Mouse (Mus musculus) heart, postnatal 25 days (tissue): ENCODE data around the gene Umad1. TPM values are rescaled to one million over a fixed set of nuclear protein-coding genes. Genes with fewer than 3 reads are reported as not detected.
"Not testable (repeated sequence)": the region's sequence is repeated elsewhere in the genome, so short reads cannot be mapped to it uniquely, and the experiment has no call there.

ENCODE experiments used
- DNase-seq: peaks from one replicate; pipeline ENCODE4 v3.0.0; 2022; ENCODE audit warnings: low spot score
- intact Hi-C: fragments of 180-260 bp; cut with DNase I; formaldehyde crosslinking; loops from one replicate; pipeline ENCODE4 v1.15.1; 2025
- total RNA-seq, 2 experiments: library from RNA; stranded (reverse); gene quantifications; 2 replicates each; pipeline ENCODE4 v1.2.3; 2021

The Umad1 gene
- total RNA-seq, 2 experiments from 2014 or later = 9.9 to 12.9 TPM

DNA sequence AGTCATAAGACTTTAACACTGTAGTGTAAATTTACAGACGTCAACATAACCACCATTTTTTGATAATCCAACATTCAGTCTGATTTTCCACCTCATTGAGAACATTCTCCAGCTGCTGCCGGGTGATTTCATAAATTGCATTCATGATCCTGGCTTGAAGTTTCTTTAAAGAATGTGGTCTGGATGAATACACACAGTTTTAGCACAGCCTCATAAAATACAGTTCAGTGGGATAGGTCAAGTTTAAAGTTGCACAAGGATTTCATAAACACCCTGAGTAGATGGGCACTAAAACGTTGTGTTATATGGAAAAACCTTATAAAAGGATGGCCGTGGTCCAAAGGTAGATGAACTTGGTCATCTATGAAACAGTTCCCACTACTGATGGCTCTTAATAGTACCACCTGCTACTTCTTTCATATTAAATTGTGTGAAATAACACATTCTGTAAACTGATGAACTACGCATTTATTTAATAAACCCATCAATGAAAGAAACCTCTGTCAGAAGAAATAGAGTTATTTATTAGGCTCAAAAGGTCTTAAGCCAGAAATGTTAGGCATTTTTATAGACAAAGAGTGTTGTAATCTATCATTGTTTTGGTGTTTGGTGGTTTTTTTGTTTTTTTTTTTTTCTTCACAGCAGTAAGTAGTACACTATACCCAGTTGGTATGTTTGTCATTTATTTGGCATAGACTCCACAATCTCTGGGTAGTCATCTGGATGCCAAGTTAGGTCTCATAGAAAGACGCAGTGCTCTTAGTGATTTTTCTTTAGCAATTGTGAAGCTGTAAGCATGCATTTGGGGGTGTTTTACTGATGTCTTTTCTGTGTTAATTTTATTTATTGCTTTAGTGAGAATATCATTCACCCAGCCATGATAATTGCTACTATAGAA, 49.0 kb downstream of the Umad1 start:
- intact Hi-C loops = no loop called here
- DNase-seq = no peak

DNA sequence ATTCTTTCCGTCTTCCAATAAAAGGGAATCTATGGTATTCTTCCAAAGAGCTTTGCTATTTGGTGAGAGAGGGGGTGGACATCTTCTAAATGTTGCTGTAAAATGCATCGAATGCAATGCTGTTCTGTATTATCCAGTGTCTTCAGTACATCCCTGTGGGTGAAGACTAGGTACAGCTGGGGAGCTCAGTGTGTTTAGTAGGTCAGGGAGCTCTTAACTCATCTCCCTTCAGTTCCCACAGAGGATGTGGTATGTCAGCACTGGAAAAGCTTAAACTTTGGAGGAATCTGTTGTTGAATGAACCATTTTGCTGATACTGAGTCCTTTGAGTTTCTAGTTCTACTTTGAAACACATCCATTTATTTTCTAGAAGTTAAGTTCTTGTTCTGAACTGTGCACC, 53.5 kb downstream of the Umad1 start:
- intact Hi-C loops = no loop called here
- no peak for DNase-seq

DNA sequence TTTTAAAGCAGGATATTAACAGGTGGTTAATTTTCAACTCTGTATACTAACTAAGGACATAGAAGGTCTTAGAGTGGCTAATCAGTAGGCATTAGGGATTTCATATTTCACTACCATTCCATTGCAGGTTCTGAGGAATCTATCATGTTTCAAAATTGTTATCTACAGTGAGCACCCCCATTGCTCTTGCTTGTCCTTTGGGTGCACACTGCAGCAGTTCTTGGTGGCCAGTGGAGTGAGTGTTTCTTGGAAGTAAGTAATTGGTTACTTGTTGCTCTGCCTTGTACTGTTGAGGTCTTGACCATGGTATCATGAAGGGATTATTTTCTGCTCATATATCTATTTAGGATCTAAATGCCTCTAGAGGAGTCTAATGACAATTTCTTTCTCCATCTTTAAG, 57.1 kb downstream of the Umad1 start:
- DNase-seq = no peak
- intact Hi-C loops = no loop called here

DNA sequence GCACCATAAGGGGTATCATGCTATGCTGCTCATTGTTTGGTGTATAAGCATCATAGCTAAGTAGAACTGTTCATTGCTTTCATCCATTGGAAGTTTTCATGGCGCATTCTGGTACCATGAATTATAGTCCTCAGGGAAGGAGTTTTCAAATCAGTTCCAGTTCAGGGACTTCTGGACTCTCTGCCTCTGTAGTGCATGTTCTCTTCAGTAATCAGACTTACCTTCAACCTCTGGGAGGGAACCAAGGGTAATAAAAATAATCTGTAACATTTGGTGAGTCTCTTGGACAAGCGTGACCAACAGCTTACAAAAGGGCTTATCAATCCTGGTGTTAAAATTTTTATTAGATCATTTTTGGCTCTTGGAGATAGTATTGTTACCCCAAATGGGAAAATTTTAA, 60.5 kb downstream of the Umad1 start:
- intact Hi-C loops = no loop called here
- no peak for DNase-seq

DNA sequence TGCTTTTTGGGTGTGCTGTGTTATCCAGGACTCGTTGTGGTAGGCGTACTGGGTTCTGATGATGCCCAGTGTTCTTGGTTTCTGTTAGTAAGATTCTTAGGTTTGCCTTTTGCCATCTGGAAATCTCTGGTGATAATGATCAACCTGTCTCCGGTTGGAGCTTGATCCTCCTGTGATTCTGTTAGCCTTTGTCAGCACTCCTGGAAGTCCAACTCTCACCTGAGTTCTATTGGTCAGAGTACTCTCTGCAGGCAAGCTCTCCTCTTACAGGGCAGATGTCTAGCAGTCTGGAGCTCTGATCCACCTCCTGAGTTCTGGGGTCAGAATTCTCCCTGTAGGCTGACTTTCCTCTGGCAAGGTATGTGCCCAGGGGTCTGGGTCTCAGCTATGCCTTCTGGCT, 72.4 kb downstream of the Umad1 start:
- DNase-seq, intact Hi-C loops: not testable (repeated sequence)

DNA sequence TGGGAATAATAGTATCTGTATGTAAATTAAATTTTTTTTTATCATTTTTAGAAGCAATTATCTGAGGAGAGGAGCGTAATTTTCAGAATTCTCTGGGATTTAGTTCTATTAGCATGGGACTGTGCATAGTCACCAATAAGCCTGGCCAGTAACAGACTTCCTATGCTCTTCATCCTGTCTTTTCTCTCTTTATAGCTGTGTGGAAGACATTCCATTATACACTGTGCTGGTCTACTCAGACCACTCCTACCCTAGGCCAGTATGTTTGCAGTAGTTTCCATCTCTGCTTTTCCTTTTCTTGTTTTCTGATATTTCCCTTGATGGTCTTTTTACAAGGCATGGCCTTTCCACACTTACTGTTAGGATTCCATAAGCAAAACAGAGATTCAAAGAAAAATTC, 74.3 kb downstream of the Umad1 start:
- DNase-seq = no peak
- intact Hi-C loops = no loop called here

DNA sequence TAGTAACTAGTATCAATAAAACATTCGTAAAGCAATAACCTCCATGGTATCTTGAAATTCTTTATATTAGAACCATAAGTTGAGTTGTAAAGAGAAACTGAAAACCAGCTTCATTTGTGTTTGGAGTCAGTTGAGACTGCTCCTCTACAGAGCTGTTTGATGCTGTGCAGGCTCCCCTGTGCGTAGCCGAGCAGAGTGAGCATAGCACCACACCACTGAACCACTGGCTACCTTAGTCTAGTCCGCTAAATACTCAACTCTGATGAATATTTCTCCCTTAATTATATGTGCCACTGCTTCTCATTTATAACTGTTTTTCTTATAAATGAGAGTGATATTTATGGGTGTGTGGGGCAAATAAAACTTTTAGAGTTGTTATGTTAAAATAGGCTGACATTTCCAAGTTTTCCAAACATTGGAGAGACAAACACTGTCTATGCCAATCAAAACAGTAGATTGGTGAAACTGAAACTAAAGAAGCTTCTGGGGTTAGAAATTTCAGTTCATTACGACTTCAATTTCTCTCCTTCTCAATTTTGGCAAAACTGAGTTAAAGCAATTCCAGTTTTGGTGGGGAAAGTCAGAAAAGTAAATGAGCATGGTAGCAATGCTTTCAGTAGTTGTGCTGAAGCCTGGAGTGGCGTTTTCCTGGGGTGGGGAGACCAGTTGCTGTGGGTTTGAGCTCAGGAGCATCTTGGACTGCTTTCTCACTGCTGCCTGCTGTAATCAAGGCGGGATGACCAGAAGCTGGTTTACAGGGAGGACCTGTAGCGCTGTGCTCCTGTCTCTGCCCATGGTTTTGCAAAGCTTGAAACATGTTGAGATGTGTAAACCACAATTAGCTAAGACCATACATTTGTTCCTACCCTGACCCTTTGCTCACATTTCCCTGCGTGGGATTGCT, 77.7 kb downstream of the Umad1 start:
- intact Hi-C loops = no loop called here

DNA sequence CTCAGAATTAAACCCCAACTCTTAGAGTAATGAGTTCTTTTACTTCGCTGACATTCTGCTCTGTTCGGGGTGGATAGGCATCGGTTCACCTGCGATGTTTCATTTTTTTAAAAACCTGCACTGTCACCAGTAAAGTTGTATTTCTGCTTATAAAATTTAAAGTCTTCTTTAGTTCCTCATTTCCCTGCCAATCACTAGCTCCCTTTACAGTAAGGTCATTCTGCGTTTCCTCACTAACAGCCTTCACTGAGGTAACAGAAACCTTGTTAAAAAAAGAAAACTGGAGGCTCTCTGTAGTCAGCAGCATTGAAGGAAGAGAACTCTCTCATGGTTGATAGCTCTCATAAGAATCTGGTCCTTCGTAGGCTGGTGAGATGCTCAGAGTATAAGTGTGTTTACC, 80.4 kb downstream of the Umad1 start:
- no peak for DNase-seq
- intact Hi-C loops = no loop called here

More for the DNA sequence above, 77.7 kb downstream of the Umad1 start:
- no peak for DNase-seq

DNA sequence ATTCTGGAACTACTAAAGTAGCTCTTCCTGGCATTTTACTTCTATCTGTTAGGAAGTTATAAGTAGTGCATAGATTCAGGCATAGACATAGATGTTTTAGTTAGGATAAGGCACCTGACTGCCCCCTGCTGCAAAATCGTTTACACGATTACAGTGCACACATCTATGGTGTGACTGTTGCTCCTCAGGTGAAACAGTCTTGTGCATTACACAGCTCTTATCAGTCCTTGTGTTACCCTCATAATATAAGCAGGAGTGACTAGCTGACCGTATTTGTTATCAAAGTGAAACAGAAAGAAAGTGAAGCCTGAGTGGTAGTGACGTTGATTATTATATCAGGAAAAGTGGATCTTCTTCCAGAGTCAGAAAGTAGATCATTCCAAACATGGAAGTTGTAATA, 84.2 kb downstream of the Umad1 start:
- intact Hi-C loops = no loop called here
- no peak for DNase-seq

DNA sequence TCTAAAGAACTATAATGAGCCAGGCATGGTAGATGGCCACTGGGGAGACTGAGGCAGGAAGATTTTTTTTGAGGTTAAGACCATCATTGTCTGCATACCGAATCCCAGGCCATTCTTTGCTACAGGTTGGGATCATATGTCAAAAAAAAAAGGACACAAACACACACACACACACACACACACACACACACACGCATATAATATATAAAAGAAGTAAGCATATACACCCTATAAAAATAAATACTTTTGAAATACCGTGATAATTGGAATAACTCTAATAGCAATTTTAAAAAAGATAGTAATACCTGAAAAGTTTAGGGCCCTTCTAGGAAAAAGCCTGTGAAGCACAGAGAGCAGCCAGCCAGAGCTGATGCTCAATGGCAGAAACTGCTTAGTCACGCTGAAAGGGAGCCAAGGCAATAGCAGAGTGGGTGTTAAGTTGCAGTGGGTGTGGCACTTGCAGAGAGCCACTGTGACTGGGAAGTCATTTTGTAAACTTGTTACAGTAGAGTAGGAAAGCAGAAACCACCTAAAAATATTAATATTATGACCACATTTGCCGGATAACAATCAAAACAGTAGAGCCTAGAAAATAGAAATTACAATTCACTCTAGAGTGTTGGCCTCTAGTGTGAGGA, 86.2 kb downstream of the Umad1 start:
- peak; percentile 33 for DNase-seq
- intact Hi-C loops = no loop called here

DNA sequence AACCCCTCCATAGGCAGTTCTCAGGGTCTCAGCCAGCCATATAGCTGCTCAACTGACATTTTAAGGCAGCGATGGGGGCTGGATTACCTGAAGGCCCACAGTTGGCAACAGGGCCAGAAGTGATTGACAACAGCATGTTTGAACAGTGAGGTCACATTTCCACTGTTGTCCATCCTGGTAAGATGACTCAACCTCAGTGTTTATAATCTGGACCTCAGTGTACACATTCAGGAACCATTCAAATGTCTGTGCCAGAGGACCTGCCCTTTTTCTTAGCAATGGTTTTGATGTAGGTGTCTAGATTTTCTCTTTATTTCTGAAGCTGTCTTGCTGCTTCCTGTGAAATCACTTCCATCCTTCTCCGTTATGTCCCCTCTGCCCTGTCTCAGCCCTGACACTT, 88.1 kb downstream of the Umad1 start:
- intact Hi-C loops = no loop called here
- no peak for DNase-seq

DNA sequence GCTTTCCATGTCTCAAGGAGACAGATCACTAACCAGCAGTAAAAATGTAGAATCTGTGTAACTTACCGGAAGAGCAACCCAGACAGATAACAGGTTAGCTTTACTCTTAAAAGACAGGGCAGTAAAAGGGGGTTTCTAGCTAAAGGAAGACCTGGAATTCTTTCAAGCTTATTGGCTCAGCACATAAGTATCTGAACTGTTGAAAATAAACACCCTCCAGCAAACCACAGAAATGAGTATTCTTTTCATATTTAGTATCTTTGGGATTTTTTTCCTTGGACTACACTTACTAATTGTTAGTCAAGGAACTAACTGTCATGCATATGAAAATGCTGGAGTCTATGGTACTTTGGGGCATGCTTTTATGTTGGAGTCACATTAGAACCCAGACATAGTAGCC, 89.3 kb downstream of the Umad1 start:
- DNase-seq = no peak
- intact Hi-C loops = no loop called here

DNA sequence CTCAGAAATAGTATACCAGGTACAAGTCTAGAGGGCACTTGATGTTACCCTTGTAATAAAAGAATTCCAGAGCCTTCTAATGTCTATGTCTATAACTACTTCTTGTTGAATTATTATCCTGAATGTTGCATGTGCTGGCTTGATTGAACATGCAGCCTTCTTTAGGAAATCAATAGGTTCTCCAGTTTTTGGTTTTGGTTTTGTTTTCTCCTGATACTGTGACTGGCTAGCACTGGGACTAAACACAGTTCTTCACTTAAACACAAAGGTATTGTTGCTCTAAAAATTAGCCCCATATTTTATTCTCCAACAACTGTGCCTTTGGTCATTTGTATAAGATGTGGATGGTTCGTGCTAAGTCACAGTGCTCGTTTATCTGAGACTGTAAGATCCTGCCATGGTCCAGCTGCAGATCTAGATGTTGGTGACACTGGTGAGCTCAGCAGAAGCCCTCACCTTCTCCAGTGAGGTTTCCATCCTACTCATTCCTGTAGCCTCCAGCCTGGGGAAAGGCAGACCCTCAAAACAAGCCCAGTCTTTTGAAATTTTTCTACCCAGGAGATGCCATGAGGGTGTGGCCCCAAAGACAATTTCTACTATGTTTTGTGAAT, 90.1 kb downstream of the Umad1 start:
- no peak for DNase-seq
- intact Hi-C loops = no loop called here

DNA sequence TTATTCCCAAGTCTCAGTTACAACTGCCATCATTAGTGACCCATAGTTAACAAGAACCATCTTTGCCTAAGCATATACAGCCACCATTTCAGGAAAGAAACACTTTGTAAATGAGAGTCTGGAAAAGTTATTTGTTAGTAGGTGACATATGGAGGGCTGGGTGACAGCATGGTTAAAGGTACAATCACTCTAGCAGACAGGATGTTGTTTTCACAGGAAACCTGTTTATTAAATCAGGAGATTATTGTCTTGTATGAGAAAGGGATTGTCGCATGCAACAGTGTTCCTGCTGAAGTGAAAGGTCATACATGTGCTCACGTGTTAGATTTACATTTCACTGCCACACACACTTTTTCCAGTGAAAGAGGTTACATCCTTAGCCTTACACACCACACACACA, 92.4 kb downstream of the Umad1 start:
- DNase-seq = no peak
- intact Hi-C loops = no loop called here

DNA sequence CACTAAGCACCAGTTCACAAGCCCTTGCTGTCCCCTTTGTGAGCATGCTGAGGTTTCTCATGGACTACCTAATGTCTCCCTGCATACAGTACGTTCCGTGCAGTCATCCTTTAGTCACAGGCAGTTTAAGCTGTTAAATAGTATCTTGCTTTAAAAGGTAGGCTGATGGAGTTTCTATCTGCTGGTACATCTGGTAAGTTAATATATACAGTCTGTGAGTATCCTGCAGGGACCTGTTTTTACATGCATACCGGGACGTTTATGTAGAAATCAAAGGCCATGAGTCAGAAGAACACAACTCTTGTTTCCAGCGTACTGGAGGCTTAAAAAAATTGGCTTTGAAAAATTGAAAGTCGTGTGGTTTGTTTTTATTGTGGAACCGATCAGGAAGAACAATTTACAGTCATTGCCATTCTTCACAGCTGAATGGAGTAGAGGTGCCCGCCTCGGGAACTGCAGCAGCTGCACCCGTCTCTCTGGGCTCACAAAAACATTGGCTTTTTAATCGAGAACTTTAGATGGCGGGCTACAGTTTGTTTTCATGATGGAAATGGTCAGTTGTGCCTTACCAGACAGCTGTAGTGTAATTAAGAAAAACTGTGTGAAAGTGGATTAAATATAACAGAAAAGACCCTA, 93.6 kb downstream of the Umad1 start:
- no peak for DNase-seq
- intact Hi-C loops = no loop called here

DNA sequence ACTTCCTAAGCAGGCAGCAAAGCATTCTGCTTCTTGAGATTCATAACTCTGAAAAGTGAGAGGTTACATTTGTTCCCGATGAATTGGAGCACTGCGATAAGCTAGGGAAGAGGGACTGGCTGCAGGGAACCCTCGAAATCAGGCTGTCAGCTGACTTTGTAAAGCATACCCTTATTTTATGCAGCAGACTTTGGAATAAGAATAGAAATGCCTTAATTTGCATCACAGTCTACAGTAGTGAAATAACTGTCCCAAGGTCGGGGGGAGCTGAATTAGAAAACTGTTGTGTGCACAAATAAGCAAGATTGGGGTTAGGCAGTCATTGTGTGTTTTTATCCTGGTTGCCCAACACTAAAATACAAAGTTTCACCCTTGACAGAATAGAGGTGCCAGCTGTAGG, 94.4 kb downstream of the Umad1 start:
- intact Hi-C loops = no loop called here

DNA sequence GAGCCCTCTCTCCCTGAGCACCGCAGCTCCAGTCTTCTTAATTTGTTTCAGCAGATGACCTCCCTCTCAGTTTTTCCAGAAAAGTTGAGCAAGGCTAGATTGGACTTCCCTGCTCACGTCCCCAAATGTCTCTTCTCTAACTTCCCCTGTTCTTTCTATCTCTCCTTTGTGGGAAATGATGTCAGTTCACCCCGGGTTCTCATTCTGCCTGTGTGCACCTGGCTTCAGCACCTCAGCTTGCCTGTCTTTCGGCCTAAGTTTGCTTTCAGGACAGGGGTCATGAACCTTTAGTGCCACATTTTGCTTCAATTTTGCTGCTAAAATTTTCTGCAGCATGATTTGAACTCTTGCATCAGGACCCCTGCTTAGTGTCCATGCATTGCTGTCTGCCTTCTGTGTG, 95.8 kb downstream of the Umad1 start:
- no peak for DNase-seq
- intact Hi-C loops = no loop called here

More for the DNA sequence above, 94.4 kb downstream of the Umad1 start:
- DNase-seq = no peak

DNA sequence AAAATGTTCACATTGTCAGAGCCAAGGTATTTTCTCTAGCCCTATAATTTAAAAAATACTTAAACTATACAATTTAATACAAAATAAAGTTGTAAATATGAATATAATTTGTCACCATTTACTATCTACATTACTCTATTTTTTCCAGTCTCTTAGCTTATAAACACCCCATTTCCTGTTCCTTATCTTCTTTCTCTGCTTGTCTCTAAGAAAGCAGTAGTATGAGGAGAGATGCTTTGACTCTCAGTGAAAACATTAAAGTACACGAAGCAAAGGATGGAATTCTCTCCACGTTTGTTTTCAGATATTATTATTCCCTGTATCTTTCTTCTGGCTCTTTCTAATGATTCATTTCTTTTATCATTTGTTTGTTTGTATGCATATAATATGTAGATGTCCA, 99.1 kb downstream of the Umad1 start:
- DNase-seq = no peak
- intact Hi-C loops = no loop called here

DNA sequence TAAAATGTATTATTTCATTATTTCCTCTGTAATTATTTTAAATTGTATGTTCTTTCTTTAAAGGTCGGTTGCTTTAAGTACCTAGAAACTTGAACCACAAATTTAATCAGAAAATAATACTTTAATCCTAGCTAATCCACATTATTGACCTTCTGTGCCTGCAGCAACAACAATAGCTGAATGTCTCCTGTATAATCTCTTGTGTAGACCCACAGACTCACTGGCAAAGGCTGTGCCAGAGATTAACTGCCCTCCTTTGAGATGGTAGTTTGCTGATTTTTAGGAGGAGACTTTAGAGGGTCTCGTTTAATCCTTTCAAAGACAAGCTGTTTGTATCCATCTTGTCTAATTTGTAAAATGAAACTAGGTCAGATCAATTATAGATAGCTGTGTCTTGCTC, 99.7 kb downstream of the Umad1 start:
- DNase-seq = no peak
- intact Hi-C loops = no loop called here

DNA sequence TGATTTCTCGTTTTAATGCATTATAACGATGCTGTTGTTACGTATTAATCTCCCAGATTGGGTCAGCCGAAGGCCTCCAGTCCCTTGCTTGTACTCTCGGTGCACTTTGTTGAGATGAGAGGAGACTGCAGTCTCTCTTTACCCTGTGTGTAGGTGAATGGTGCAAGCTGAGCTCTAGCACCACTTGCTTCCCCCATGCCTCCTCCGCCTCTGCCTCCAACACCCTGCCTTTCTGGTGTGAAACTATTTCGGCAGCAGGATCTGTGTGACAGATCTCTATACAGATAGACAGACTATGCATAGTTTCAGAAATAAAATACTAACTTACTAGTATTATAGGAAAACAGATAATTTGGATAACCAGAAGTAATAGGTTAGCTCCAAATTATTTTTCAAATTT, 101.7 kb downstream of the Umad1 start:
- intact Hi-C loops = no loop called here
- DNase-seq = no peak
